Mouse (Mus musculus) kidney, adult 18-20 months (tissue): ENCODE data around the gene Clybl.

Experiments used
- DNase-seq: peaks from one replicate; pipeline ENCODE4 v3.0.0; 2021

Gene Clybl

DNA sequence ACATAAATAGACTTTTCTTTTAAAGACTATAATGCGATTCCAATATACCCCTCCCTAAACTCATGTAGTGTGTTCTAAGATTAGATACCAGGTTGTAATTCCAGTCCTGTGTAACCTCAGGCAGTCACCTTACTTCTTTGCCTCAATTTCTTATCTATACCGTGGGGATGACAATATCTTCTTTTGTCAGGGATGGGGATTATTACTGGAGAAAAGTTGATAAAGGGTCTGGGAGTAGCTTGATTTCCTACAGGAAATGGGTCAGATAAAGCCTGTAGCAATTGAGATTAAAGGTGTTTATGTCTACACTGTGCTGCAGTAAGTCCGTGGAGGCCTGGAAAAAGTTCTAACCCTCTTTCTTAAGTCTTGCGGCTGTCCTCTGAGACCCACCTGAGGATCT, 131.8 kb downstream of the Clybl start:
- no peak for DNase-seq

DNA sequence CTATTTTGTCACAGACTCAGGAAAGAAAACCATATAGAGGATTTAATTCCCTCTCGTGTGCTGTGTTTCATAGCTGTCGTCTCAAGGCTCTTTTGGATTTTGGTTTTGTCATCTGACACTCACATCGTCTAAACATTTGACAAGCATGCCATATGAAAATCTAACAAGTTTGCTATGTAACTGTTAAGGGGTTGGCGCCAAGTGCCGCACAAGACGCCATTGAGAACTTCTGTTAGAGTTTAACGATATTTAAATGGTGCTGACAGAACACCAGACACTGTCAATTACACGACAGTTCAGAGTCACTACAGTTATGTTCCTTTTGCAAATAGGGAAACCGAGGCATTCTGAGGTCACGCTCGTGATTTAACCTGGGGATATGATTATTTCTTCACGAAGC, 134.2 kb downstream of the Clybl start:
- DNase-seq: no peak

DNA sequence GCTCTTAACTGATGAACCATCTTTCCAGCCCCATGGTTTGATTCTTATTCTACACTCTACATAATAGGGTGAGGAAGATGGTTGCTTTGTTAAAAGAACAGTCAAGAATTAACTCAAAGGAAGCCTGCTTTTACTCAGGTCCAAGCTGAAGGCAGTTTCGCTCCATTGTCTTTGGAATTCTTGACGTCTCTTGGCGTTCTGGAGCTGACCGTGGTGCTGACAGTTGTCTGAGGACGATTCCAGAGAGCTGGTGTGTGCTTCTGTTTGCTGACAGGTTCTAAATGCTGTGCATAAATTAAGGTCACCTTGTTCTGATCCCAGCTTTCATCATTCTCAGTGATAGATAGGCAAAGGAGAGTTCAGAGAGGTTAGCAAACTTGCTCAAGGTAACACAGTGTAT, 140.6 kb downstream of the Clybl start:
- DNase-seq: no peak

DNA sequence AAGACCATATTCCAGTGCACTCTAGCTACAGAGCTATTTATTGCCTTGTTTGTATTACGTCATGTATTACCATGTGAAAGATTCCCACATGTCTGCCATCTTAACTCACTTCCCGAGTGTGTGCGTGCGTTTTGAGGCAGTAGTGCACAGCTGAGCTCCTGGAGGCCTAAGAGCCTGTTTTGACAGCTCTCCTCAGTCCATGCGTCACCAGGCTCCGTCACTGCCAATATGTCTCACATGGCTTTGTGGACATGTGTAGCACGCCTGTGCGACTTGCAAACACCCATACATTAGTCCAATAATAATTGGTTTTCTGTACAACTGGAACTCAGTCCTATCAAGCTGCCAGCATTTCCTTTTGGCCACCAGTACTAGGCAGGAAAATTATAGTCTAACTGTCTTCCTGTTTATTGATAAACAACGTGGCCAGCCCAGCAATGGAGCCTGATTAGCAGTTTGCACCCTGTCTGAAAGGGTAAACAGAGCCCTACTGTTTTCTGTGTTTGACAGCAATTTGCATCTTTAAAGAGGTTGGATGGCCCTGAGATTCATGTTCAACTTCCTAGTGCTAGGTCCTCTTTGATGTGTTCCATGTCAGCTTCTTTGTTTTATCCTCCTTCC, 142.4 kb downstream of the Clybl start:
- DNase-seq: no peak

DNA sequence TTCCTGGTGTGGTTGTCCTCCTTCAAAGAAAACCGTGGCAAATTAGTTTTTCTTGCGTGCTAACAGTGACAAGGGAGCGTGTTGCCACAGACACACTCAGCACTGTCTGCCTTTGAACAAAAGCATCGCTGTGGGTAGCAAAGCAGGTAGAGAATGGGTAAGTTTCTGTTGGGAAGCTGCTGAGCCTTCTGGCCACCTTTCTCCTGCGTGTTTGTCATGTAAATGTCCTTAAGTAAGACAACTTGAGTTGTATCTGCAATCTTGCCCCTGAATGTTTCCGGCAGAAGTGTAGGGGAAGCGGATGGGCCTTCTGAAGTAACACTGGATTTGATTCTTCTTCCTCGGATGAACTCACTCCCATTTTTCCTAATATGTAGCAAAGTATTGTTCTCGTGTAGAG, 148.6 kb downstream of the Clybl start:
- no peak for DNase-seq

DNA sequence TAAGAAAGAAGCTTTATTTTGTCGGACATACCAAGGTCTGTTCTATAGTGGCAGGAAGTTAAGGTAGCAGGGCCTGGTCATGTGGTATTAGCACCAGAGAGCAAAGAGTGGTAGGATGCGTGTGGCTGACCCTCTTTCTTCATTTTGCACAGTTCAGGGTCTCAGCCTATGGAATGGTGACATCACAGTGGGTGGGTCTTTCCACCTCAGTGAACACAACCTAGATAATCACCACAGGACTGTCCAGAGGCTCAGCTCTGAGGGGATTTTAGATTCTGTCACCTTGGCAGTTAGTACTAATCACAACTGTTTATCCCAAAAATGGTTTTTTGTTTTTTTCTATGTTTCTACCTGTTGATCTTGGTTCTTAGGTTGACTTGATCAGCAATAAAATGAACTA, 149.2 kb downstream of the Clybl start:
- no peak for DNase-seq

DNA sequence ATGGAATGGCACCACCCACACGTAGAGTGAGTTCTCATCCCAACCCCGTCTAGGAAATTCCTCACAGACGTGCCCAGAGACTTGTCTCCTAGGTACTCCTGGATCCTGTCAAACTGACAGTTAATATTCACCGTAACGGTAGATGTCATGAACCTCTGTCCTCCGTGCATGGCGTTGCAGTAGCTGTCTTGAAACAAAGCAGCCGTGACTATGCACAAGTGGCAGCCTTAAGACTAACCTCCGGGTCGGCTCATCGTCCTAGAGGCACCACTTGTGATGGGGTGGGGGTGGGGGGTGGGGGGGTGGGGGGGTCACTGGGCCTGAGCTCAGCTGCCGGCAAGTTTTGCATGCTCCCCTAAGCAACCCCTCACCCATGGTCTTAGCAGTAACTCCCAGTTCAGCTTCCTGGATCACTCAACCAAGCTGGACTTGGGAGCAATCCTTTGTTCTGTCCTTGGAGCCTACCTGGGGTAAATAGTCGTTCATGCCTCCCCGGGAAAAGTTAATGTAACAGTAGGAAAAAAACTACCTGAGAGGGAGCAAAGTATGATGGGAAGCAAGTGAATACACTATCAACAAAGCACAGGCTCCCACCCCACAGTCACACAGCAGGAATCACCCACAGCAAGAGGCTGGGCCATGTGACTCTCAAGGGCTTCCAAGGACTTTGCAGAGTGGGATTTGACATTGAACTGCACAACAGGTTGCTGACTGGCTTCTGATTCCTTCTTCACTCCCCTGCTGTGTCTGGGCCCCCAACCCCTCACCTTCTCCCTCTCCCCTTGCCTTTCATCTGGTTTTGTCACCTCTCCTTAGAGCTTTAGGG, 150.3 kb downstream of the Clybl start:
- DNase-seq: no peak

DNA sequence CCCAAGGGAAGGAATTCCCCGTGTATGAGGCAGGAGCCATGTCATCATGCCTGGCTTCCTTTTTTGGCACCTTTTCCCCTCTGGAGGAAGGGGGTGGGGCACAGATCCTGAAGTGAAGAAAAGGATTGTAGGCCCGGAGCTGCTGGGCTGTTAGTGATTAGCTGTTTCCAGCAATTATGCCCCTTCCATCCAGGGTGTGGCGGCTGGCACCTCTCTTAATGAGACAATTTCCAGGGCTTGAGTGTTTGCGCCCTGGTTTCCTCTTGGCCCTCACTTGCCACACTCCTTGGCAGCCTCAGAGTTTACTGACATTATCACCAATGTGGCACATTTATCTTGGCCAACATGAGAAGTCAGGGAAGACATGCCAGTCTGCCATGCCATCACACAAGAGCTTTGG, 155.5 kb downstream of the Clybl start:
- no peak for DNase-seq

DNA sequence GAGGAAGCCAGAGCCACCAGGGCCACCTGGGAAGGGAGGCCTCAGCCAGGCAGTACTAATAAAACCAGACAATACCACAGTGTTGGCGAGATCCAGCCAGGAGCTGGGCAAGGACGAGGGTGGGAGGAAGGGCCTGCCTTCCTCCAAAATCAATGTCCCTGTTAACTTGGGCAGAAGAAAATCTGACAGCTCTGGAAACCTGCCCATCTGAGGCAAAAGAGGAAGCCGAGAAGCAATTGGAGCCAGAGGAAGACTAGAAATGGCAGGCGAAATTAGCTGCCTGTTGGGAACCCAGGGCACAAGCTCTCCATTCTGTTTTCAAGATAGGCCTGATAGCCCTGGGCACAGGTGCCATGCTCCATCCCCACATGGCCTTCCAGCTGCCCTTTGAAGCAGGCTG, 157.3 kb downstream of the Clybl start:
- no peak for DNase-seq

DNA sequence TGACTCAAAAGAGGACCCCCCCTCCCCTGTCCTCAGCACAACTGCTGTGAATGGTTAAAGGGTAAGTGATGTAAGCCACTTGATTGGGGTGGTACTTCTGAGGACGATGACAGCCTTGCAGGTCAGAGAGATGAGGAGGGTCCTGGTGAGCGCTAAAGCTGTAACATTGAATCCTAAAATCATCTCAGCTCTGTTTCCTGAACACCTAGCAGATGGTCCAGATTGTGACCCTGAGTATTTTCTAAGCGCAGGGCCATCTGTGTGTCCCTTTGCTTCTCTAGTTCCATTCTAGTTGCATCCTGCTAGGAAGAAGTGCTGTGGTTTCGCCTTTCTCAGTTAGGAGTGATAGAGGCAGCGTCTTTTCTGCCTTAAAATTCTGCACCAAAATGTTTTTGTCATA, 158.6 kb downstream of the Clybl start:
- DNase-seq: no peak

DNA sequence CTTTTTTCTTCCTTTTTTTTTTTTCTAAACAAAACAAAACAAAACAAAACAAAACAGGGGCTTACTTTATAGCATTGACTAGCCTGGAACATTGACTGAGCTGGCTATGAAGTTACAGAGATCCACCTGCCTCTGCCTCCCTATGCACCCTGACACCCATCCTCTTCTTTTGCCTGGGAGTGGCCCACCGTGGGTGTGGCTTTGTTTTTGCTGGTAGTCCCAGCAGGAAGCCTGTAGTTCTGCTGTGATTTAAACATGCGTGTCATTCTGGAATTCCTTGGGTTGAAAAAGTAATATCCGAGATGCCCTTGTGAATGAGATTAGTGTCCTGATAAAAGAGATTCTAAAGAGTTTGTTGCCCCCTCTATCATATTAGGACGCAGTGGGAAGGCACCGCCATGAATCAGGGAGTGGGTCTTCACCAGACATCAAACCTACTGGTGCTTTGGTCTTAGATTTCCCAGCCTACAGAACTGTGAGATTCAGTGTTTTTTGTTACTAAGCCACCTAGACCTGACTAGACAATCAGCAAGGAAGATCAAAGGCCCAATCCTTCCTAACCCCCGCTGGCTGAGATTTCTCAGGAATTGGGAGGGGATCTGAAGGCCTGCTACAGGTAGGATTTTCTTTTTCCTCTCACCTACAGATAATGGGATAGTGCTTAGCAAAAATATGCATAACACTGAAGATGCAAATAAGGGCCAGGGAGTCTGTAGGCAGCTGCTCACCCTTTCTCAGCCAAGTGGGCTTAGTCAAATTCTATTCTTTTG, 160.3 kb downstream of the Clybl start:
- DNase-seq: no peak

DNA sequence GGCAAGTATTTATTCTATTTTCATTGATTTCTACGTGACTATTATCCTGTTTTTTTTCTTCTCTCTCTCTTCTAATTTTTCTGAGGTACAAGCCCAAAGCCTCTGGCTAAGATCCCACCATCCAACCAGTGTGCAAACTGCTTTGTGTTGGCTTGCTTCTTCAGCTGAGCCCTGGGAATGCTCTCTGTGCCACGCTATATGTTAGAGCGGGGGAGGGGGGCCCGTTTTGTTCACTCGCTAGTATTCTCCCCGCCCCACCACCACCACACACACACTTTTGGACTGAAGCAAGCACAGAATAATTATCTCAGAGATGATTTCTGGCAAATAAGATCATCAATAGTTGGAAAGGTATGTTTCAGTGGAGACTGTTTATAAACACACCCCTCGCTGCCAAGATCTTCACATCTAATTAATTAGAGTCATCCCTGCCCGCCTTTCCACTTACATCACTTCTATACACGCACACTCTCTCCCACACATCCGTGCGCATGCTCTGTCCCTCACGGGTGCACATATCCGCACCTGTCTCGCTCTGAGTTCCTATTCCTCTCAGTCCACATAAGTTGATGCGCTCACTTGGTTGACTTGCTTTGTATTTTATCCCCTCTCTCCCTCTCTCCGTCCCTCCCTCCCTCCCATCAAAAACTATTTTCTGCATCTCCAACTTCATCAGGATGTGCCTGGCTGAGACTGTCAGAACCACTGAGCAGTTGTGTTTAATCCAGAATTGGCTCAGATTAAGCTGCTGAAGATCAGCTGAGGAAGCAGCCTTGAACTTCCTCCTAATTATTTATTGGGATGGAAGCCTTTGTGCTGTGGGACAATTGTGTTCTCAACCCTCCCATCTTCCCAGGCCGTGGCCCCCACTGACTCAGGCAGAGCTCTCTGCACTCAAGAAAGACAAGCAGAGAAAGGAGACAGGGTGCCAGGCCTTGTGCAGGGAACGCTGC, 163.0 kb downstream of the Clybl start:
- DNase-seq: no peak

DNA sequence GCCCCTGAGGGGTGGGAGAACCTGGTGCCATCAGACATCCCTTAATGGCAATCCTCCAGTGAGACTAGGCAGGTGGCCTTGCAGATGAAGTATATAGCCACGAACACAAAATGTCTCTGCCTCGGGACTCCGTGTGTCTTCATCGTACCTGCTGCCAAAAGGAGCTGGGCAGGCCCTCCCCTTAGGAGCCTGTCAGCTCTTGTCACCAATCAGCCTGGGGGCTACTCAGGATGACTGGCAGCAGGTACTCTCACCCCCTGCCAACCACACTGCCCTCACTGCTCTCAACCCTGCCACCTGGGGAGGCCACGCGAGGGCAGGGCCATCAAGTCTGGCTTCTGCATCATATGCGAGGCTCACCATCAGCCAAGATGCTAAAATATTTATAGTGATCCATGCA, 166.6 kb downstream of the Clybl start:
- no peak for DNase-seq

DNA sequence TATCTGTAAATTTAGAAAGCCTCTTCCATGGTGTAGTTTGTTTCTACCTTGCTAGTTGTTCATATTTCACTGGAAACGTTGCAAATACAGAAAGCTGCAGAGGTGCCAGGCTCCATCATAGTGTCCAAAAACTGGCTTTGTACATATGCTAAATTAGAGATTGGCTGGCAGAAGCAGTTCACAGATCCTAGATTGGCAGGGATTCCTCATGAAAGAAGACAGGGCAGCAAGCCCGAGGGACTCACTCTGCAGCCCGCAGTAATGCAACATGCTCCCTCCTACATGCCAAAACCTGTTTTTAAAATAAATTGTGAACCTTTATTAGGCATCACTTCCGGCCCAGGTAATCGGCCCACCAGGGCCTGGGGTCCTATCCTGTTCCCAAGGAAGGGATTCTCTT, 167.8 kb downstream of the Clybl start:
- no peak for DNase-seq

DNA sequence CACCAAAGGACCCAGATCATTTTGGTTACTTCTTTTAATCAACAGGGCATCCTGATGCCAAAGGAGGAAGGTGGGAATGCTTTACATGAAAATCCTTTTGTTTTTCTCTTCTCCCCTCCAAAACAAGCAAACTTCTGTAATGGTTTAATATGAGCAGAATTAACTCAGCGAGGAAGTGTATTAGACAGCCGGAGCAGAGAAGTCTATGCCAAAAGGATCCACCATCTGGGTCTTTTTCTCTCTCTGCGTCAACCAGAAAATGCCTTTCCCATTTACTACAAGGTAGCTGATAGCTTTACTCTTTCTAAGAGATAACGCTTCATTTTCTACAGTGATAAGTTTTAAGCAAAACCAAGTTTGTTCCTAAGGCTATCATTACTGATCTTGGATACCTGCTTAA, 168.3 kb downstream of the Clybl start:
- no peak for DNase-seq

DNA sequence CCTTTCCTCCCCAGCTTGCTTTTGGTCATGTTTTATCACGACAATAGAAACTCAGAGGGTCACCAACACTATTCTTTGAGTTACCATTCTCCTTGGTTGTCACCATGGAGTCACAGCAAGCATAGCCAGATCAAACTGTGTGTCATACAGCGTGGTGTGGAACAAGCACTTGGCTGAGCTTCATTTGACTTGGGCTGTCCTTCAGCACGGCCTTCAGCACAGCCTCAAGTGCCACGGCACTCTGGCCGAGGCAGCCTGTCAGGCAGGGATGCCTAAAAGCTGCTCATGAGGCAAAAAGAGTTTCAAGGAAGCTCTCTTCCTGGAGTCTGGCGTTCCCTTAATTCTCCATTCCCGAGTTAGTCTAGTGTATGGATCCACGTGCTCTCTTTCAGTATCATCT, 169.3 kb downstream of the Clybl start:
- DNase-seq: no peak

DNA sequence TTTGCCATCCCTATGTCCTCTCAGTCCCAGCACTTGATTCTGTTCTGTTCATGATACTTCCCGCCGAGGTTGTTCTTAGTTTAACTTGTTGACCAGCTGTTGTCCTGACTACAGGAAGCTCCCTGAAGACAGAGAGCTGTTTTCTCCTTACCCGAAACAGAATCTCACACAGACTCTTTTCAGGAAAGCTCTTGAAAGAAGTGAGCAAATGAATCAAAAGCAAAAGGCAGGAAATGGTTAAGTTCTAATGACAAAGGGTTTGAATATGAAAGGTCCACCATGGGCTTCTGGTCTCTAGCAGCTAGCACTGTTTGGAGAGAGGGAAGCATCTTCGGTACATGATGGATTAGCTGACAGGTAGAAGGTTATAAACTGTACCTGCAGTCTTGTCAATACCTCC, 175.8 kb downstream of the Clybl start:
- DNase-seq: no peak

DNA sequence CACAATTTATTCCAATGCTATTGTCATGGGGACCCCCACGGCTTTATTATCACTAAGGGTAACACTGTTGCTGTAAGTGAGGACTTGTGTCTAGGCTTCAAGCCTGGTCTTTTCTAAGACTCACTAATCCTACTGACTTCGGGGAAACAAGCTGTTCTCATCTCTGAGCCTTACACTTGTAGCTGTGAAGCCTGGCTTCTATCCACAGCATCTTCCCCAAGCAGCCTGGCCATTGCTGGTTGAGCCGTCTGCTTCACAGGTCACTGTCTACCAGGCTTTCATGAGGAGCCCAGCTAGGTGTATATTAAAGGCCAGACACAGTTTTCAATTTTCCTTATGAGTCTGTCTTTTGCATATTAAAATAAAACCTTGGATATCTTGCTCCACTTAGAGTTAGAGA, 177.1 kb downstream of the Clybl start:
- DNase-seq: no peak

DNA sequence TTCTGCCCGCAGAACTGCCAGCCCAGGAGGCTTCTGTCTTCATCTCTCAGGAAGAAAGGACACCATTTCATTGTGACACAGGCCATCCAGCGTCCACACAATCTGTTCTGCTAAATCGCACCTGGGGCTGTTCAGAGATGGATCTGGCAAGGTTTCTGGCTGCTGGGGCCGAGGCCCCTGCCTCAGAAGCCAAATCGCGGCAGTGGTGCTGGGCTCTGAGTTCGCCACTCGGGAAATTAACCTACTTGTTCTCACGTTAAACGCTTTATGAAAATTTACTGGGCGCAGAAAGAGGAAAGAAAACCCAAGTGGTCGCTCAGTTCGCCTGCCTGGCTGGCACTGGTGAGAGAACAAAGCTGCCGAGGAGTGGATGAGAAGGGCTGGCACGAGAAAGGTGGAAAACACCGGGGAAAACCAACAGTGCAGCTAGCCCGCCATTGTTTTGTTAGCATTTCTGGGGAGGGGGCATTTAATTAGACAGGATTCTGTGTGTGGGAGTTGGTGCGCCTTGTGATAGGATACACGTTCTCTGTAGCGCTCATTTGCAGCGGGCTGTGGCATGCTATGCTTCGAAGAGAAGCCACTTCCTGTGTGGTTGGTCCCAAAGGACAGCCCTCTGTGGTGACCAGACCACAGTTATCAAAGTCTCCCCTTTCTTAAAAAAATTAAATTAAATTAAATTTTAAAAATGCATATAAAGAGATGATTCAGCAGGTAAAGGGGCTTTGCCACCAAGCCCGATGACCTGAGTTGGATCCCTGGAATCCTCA, 177.8 kb downstream of the Clybl start:
- DNase-seq: no peak

DNA sequence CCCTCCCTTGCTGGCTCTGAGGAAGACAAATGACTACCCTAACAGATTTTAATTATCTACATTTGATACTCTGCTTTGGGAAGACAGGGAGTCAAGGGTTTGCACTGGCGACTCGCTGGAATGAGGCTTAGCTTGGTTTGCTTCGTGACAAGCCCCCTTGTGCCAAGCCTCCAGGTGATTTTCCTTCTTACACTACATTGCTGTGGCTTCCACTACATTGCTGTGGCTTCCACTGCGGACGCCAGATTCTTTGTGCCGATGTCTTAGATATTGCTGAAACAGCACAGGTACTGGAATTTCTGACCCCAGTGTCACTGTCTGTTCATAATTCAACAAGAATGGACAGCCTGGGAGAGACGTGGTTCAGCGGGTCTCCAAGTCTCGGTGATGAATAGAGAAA, 180.3 kb downstream of the Clybl start:
- no peak for DNase-seq

DNA sequence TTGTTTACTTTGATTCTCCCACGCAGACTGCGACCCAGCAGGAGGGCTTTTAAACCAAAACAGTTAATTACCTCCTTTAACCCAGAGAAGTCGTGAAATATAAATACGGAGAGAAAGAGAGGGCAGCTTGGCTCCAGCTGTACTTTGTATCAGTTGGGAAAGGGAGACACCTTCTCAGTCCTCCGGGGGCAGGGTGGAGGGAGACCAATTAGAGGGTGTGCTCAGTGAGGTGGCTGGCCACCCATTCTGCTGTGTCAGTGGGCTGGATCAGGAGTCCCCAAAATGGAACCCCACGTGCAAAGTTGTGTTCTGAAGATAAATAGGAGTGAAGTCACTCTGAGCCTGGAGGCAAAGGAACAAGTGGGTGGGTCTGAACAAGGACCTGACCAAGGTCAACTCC, 181.7 kb downstream of the Clybl start:
- no peak for DNase-seq

DNA sequence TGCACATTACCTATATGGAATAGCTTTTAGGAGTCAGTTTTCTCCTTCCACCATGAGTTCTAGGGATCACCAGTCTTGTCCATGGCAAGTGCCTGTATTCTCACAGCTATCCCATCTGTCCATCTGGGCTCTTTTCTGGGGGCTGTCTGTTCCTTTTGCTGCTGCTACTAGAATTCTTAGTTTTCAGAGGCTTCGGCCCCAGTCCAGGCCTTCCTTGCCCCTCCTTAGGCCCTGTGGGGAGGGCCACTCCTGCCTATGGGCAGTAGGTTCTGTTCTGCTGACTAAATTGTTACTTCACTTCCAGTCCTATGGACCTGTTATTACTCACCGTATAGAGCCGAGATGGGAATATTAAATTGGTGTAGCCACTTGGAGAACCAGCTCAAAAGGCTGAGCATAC, 182.5 kb downstream of the Clybl start:
- no peak for DNase-seq
